Mouse (Mus musculus) MEL (cell line): ENCODE measurements around the gene Vmn1r85. TPM values are rescaled to one million over a fixed set of nuclear protein-coding genes. Genes with fewer than 3 reads are reported as not detected.

Experiments used
- DNase-seq: peaks from one replicate; pipeline ENCODE4 v3.0.0; 2011; ENCODE audit warnings: low read depth, low spot score
- H3K27ac ChIP-seq: 2 replicates; pipeline ENCODE4 v1.5.1; 2012; ENCODE audit warnings: low read depth, mild to moderate bottlenecking, control low read depth, low read length, moderate library complexity; ENCODE audit not compliant: control insufficient read depth
- H3K27me3 ChIP-seq, 2 experiments: fragments of 150-350 bp in 1 of 2; sonication (generic) in 1 of 2; 2 replicates each; pipeline ENCODE4 v1.6.1; 2012; ENCODE audit warnings: low read length in 2 of 2, mild to moderate bottlenecking in 2 of 2, improper control_type of control experiment in 1 of 2, moderate library complexity in 1 of 2; ENCODE audit not compliant: insufficient read depth in 2 of 2, control insufficient read depth in 1 of 2
- H3K36me3 ChIP-seq, 2 experiments: 2 replicates each; pipeline ENCODE4 v1.6.1; 2012 to 2014; ENCODE audit warnings: low read length in 2 of 2, improper control_type of control experiment in 1 of 2, inconsistent platforms in 1 of 2, mild to moderate bottlenecking in 1 of 2; ENCODE audit not compliant: insufficient read depth in 2 of 2, control insufficient read depth in 1 of 2
- H3K4me1 ChIP-seq, 2 experiments: fragments of 150-350 bp in 1 of 2; sonication (generic) in 1 of 2; 2 replicates each; pipeline ENCODE4 v1.6.1; 2012; ENCODE audit warnings: low read length in 2 of 2, improper control_type of control experiment in 1 of 2, mild to moderate bottlenecking in 1 of 2; ENCODE audit not compliant: insufficient read depth in 2 of 2, control insufficient read depth in 1 of 2
- H3K4me3 ChIP-seq, 2 experiments: fragments of 150-350 bp in 1 of 2; sonication (generic) in 1 of 2; 2 replicates each; pipeline ENCODE4 v1.5.1; 2012; ENCODE audit warnings: low read depth in 2 of 2, low read length in 2 of 2, mild to moderate bottlenecking in 2 of 2, moderate library complexity in 2 of 2, control low read depth in 1 of 2, improper control_type of control experiment in 1 of 2; ENCODE audit not compliant: control insufficient read depth in 1 of 2, insufficient read depth in 1 of 2
- H3K79me2 ChIP-seq: 2 replicates; pipeline ENCODE4 v1.6.1; 2012; ENCODE audit warnings: mild to moderate bottlenecking, low read length, moderate library complexity; ENCODE audit not compliant: control insufficient read depth, poor library complexity, insufficient read depth
- H3K9ac ChIP-seq: 2 replicates; pipeline ENCODE4 v1.6.1; 2012; ENCODE audit warnings: low read depth, mild to moderate bottlenecking, control low read depth, low read length, moderate library complexity; ENCODE audit not compliant: control insufficient read depth, poor library complexity, severe bottlenecking
- H3K9me3 ChIP-seq: fragments of 150-350 bp; sonication (generic); replicated peaks from 2 replicates; pipeline ENCODE4 v1.6.1; 2012; ENCODE audit warnings: mild to moderate bottlenecking, low read length, improper control_type of control experiment, moderate library complexity; ENCODE audit not compliant: insufficient read depth
- CTCF ChIP-seq, 3 experiments: IDR thresholded peaks in 2 of 3; conservative IDR thresholded peaks in 1 of 3; 2 replicates each; pipeline ENCODE4 v1.5.1; 2011 to 2012; ENCODE audit warnings: low read length in 3 of 3, low read depth in 2 of 3, mild to moderate bottlenecking in 2 of 3, improper control_type of control experiment in 1 of 3, inconsistent platforms in 1 of 3, mixed read lengths in 1 of 3, moderate library complexity in 1 of 3; ENCODE audit not compliant: control insufficient read depth in 1 of 3, insufficient read depth in 1 of 3, poor library complexity in 1 of 3, severe bottlenecking in 1 of 3
- E2F4 ChIP-seq: IDR thresholded peaks from 2 replicates; pipeline ENCODE4 v1.6.1; 2011; ENCODE audit warnings: low read depth, low read length, improper control_type of control experiment, borderline replicate concordance
- ETS1 ChIP-seq: IDR thresholded peaks from 2 replicates; pipeline ENCODE4 v1.6.1; 2012; ENCODE audit warnings: low read depth, mild to moderate bottlenecking, inconsistent platforms, low read length, improper control_type of control experiment, moderate library complexity
- GATA1 ChIP-seq: IDR thresholded peaks from 2 replicates; pipeline ENCODE4 v1.6.1; 2011; ENCODE audit warnings: low read depth, low read length, improper control_type of control experiment
- HCFC1 ChIP-seq: IDR thresholded peaks from 2 replicates; pipeline ENCODE4 v1.6.1; 2012; ENCODE audit warnings: low read depth, mild to moderate bottlenecking, inconsistent platforms, low read length, improper control_type of control experiment, moderate library complexity
- KAT2A ChIP-seq: conservative IDR thresholded peaks from 2 replicates; pipeline ENCODE4 v1.6.1; 2012; ENCODE audit warnings: low read depth, low read length, improper control_type of control experiment, inconsistent platforms
- MAFK ChIP-seq: IDR thresholded peaks from 2 replicates; pipeline ENCODE4 v1.6.1; 2011; ENCODE audit warnings: low read depth, mild to moderate bottlenecking, low read length, improper control_type of control experiment, borderline replicate concordance
- MAX ChIP-seq: IDR thresholded peaks from 2 replicates; pipeline ENCODE4 v1.6.1; 2011; ENCODE audit warnings: low read length, improper control_type of control experiment
- MAZ ChIP-seq: IDR thresholded peaks from 2 replicates; pipeline ENCODE4 v1.6.1; 2012; ENCODE audit warnings: low read depth, mild to moderate bottlenecking, inconsistent platforms, low read length, improper control_type of control experiment
- MEF2A ChIP-seq: IDR thresholded peaks from 2 replicates; pipeline ENCODE4 v1.6.1; 2014; ENCODE audit warnings: low read depth, mild to moderate bottlenecking, inconsistent platforms, low read length, improper control_type of control experiment; ENCODE audit not compliant: poor library complexity, insufficient replicate concordance, severe bottlenecking; ENCODE audit errors: extremely low read depth
- MYB ChIP-seq: IDR thresholded peaks from 2 replicates; pipeline ENCODE4 v1.6.1; 2011; ENCODE audit warnings: mild to moderate bottlenecking, low read depth, low read length, improper control_type of control experiment
- NRF1 ChIP-seq: IDR thresholded peaks from 2 replicates; pipeline ENCODE4 v1.6.1; 2014; ENCODE audit warnings: low read depth, mild to moderate bottlenecking, inconsistent platforms, low read length, improper control_type of control experiment, moderate library complexity; ENCODE audit not compliant: poor library complexity, insufficient read depth, severe bottlenecking
- POLR2AphosphoS5 ChIP-seq: IDR thresholded peaks from 2 replicates; pipeline ENCODE4 v1.6.1; 2012; ENCODE audit warnings: low read depth, borderline replicate concordance, mild to moderate bottlenecking, inconsistent platforms, low read length, moderate library complexity, mixed read lengths
- RCOR1 ChIP-seq: IDR thresholded peaks from 2 replicates; pipeline ENCODE4 v1.6.1; 2012; ENCODE audit warnings: low read depth, mild to moderate bottlenecking, inconsistent platforms, low read length, improper control_type of control experiment
- TAL1 ChIP-seq: IDR thresholded peaks from 2 replicates; pipeline ENCODE4 v1.6.1; 2012; ENCODE audit warnings: mild to moderate bottlenecking, inconsistent platforms, low read length, moderate library complexity, mixed read lengths
- TBP ChIP-seq: IDR thresholded peaks from 2 replicates; pipeline ENCODE4 v1.8.0; 2011; ENCODE audit warnings: low read depth, low read length, improper control_type of control experiment
- TCF12 ChIP-seq: IDR thresholded peaks from 2 replicates; pipeline ENCODE4 v1.6.1; 2014; ENCODE audit warnings: low read depth, mild to moderate bottlenecking, inconsistent platforms, low read length, improper control_type of control experiment, moderate library complexity
- UBTF ChIP-seq: IDR thresholded peaks from 2 replicates; pipeline ENCODE4 v1.6.1; 2012; ENCODE audit warnings: low read depth, mild to moderate bottlenecking, inconsistent platforms, low read length, improper control_type of control experiment, moderate library complexity, borderline replicate concordance; ENCODE audit not compliant: insufficient read depth
- USF1 ChIP-seq: IDR thresholded peaks from 2 replicates; pipeline ENCODE4 v1.6.1; 2014; ENCODE audit warnings: low read depth, mild to moderate bottlenecking, inconsistent platforms, low read length, improper control_type of control experiment, moderate library complexity
- USF2 ChIP-seq, 2 experiments: IDR thresholded peaks; 2 replicates each; pipeline ENCODE4 v1.6.1; 2011 to 2012; ENCODE audit warnings: improper control_type of control experiment in 2 of 2, low read length in 2 of 2, borderline replicate concordance in 1 of 2, inconsistent platforms in 1 of 2, low read depth in 1 of 2, mild to moderate bottlenecking in 1 of 2; ENCODE audit not compliant: insufficient read depth in 1 of 2
- ZNF384 ChIP-seq: IDR thresholded peaks from 2 replicates; pipeline ENCODE4 v1.6.1; 2012; ENCODE audit warnings: low read depth, mild to moderate bottlenecking, inconsistent platforms, low read length, improper control_type of control experiment
- polyA plus RNA-seq, 2 experiments: library from polyadenylated mRNA; stranded (reverse) in 1 of 2; unstranded in 1 of 2; fragments of >175 nt in 1 of 2; fragments of >200 nt in 1 of 2; gene quantifications; 2 replicates each; pipeline versions ENCODE4 v1.2.1 to v1.2.4; 2012; ENCODE audit warnings: low replicate concordance in 2 of 2, low read depth in 1 of 2; ENCODE audit not compliant: insufficient read length in 2 of 2, insufficient read depth in 1 of 2, missing spikeins in 1 of 2
- total RNA-seq: library from RNA; depleted of rRNA; stranded (reverse); fragments of 300-350 nt; gene quantifications from 2 replicates; pipeline ENCODE4 v1.2.3, GENCODE M21; 2012; rRNA removed

The Vmn1r85 gene
- not detected in 2 replicates for total RNA-seq
- polyA plus RNA-seq = not detected

DNA sequence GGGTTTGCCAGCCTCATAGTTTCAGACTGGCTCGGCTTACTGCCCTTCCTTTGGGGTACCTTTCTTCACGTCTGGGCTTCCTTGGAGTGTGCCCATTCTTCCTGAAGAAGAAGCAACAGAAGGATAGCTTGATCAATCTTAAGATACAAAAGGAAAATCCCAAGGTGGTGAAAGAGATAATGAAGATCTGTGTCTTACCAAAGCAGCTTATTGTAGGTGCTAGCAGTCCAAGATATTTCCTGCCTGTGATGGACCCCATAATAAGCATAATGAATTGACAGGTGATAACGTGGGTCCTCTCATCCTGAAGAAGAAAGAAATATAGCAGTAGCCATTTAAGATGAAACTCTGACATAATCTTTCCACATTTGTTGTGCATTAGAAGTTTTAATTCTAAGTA is at the start of gene Vmn1r85:
Gene Vmn1r85, minus strand, starts transcription at position 101 of the 400 bp plus-strand sequence.
- no peak for DNase-seq
- Histone ChIP-seq H3K9ac (no peak within 1 kb of the TSS), H3K9me3 (no peaks in the 10 kb centered on the region), H3K27ac (no peak within 1 kb of the TSS), H3K4me1 (no peaks in the 10 kb centered on the region), H3K4me3 (no peak within 1 kb of the TSS), H3K36me3 (no peaks in the 10 kb centered on the region), H3K79me2 (no peaks in the 10 kb centered on the region), H3K27me3 (no peaks in the 10 kb centered on the region)
- TF ChIP-seq HCFC1 (no peak), USF1 (no peak), MEF2A (no peak), MYB (no peak), ZNF384 (no peak), TCF12 (no peak), E2F4 (no peak), GATA1 (no peak), NRF1 (no peak), UBTF (no peak), CTCF (IDR thresholded peaks at IDR 0.05 in 2 of 3, conservative IDR thresholded peaks at IDR 0.05 in 1 of 3; ENCODE audit: control insufficient read depth in 1 of 3, insufficient read depth in 1 of 3, low read depth in 2 of 3, low read length in 3 of 3, poor library complexity in 1 of 3, severe bottlenecking in 1 of 3) (no peak), MAX (no peak), MAZ (no peak)

DNA sequence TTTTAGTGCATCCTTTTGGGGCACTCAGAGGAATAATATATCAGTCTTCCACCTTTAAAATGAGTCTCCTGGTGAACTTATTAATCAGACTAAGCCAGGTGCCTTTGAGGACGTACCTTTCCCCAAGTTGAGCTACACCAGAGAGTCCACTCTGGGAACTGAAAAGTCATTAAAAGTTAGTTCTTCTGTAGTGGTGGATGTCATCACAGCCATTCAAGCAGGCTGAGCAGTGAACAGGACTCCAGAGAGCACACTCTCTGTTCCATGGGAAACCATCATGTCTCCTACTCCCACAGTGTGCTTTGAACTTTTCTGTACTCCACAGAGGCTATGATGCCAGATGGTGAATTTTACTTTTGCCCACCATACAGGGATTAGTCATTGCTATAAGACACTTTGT is 45.1 kb upstream of the Vmn1r85 start, which contains the start of gene Vmn1r87:
Gene Vmn1r87, minus strand, starts transcription at position 101 of the 400 bp plus-strand sequence.
- Histone ChIP-seq H3K27ac (no peak within 1 kb of the TSS), H3K4me3 (no peak within 1 kb of the TSS), H3K9me3 (no peaks in the 10 kb centered on the region), H3K36me3 (no peaks in the 10 kb centered on the region), H3K27me3 (no peaks in the 10 kb centered on the region), H3K79me2 (no peaks in the 10 kb centered on the region), H3K9ac (no peak within 1 kb of the TSS), H3K4me1 (no peaks in the 10 kb centered on the region)
- TF ChIP-seq E2F4 (no peak), TBP (no peak), GATA1 (no peak), MAFK (no peak), MEF2A (no peak), USF2 (IDR thresholded peaks at IDR 0.05; ENCODE audit: borderline replicate concordance in 1 of 2, insufficient read depth in 1 of 2, low read depth in 1 of 2, low read length in 2 of 2) (no peak), KAT2A (no peak), ETS1 (no peak), RCOR1 (no peak), TAL1 (no peak), POLR2AphosphoS5 (no peak)
- no peak for DNase-seq
